Mouse (Mus musculus) MEL (cell line): Measurements from ENCODE around the gene Srsf6. TPM values are rescaled to one million over a fixed set of nuclear protein-coding genes. Genes with fewer than 3 reads are reported as not detected.

Source experiments
- DNase-seq: peaks from one replicate; pipeline ENCODE4 v3.0.0; 2011; ENCODE audit warnings: low read depth, low spot score
- H3K27ac ChIP-seq: 2 replicates; pipeline ENCODE4 v1.5.1; 2012; ENCODE audit warnings: low read depth, mild to moderate bottlenecking, control low read depth, low read length, moderate library complexity; ENCODE audit not compliant: control insufficient read depth
- H3K27me3 ChIP-seq, 2 experiments: fragments of 150-350 bp in 1 of 2; sonication (generic) in 1 of 2; 2 replicates each; pipeline ENCODE4 v1.6.1; 2012; ENCODE audit warnings: low read length in 2 of 2, mild to moderate bottlenecking in 2 of 2, improper control_type of control experiment in 1 of 2, moderate library complexity in 1 of 2; ENCODE audit not compliant: insufficient read depth in 2 of 2, control insufficient read depth in 1 of 2
- H3K36me3 ChIP-seq, 2 experiments: 2 replicates each; pipeline ENCODE4 v1.6.1; 2012 to 2014; ENCODE audit warnings: low read length in 2 of 2, improper control_type of control experiment in 1 of 2, inconsistent platforms in 1 of 2, mild to moderate bottlenecking in 1 of 2; ENCODE audit not compliant: insufficient read depth in 2 of 2, control insufficient read depth in 1 of 2
- H3K4me1 ChIP-seq, 2 experiments: fragments of 150-350 bp in 1 of 2; sonication (generic) in 1 of 2; 2 replicates each; pipeline ENCODE4 v1.6.1; 2012; ENCODE audit warnings: low read length in 2 of 2, improper control_type of control experiment in 1 of 2, mild to moderate bottlenecking in 1 of 2; ENCODE audit not compliant: insufficient read depth in 2 of 2, control insufficient read depth in 1 of 2
- H3K4me3 ChIP-seq, 2 experiments: fragments of 150-350 bp in 1 of 2; sonication (generic) in 1 of 2; 2 replicates each; pipeline ENCODE4 v1.5.1; 2012; ENCODE audit warnings: low read depth in 2 of 2, low read length in 2 of 2, mild to moderate bottlenecking in 2 of 2, moderate library complexity in 2 of 2, control low read depth in 1 of 2, improper control_type of control experiment in 1 of 2; ENCODE audit not compliant: control insufficient read depth in 1 of 2, insufficient read depth in 1 of 2
- H3K79me2 ChIP-seq: 2 replicates; pipeline ENCODE4 v1.6.1; 2012; ENCODE audit warnings: mild to moderate bottlenecking, low read length, moderate library complexity; ENCODE audit not compliant: control insufficient read depth, poor library complexity, insufficient read depth
- H3K9ac ChIP-seq: 2 replicates; pipeline ENCODE4 v1.6.1; 2012; ENCODE audit warnings: low read depth, mild to moderate bottlenecking, control low read depth, low read length, moderate library complexity; ENCODE audit not compliant: control insufficient read depth, poor library complexity, severe bottlenecking
- H3K9me3 ChIP-seq: fragments of 150-350 bp; sonication (generic); replicated peaks from 2 replicates; pipeline ENCODE4 v1.6.1; 2012; ENCODE audit warnings: mild to moderate bottlenecking, low read length, improper control_type of control experiment, moderate library complexity; ENCODE audit not compliant: insufficient read depth
- CHD1 ChIP-seq: IDR thresholded peaks from 2 replicates; pipeline ENCODE4 v1.6.1; 2012; ENCODE audit warnings: low read depth, mild to moderate bottlenecking, inconsistent platforms, low read length, improper control_type of control experiment
- CHD2 ChIP-seq: IDR thresholded peaks from 2 replicates; pipeline ENCODE4 v1.6.1; 2011; ENCODE audit warnings: low read length, improper control_type of control experiment
- CTCF ChIP-seq, 3 experiments: IDR thresholded peaks in 2 of 3; conservative IDR thresholded peaks in 1 of 3; 2 replicates each; pipeline ENCODE4 v1.5.1; 2011 to 2012; ENCODE audit warnings: low read length in 3 of 3, low read depth in 2 of 3, mild to moderate bottlenecking in 2 of 3, improper control_type of control experiment in 1 of 3, inconsistent platforms in 1 of 3, mixed read lengths in 1 of 3, moderate library complexity in 1 of 3; ENCODE audit not compliant: control insufficient read depth in 1 of 3, insufficient read depth in 1 of 3, poor library complexity in 1 of 3, severe bottlenecking in 1 of 3
- E2F4 ChIP-seq: IDR thresholded peaks from 2 replicates; pipeline ENCODE4 v1.6.1; 2011; ENCODE audit warnings: low read depth, low read length, improper control_type of control experiment, borderline replicate concordance
- ELF1 ChIP-seq: IDR thresholded peaks from 2 replicates; pipeline ENCODE4 v1.6.1; 2014; ENCODE audit warnings: low read depth, mild to moderate bottlenecking, inconsistent platforms, low read length, improper control_type of control experiment, moderate library complexity
- EP300 ChIP-seq, 2 experiments: IDR thresholded peaks; 2 replicates each; pipeline ENCODE4 v1.6.1; 2011; ENCODE audit warnings: improper control_type of control experiment in 2 of 2, low read length in 2 of 2, low read depth in 1 of 2, mild to moderate bottlenecking in 1 of 2
- ETS1 ChIP-seq: IDR thresholded peaks from 2 replicates; pipeline ENCODE4 v1.6.1; 2012; ENCODE audit warnings: low read depth, mild to moderate bottlenecking, inconsistent platforms, low read length, improper control_type of control experiment, moderate library complexity
- GABPA ChIP-seq: IDR thresholded peaks from 2 replicates; pipeline ENCODE4 v1.6.1; 2012; ENCODE audit warnings: low read depth, mild to moderate bottlenecking, inconsistent platforms, low read length, improper control_type of control experiment, moderate library complexity
- GATA1 ChIP-seq: IDR thresholded peaks from 2 replicates; pipeline ENCODE4 v1.6.1; 2011; ENCODE audit warnings: low read depth, low read length, improper control_type of control experiment
- MEF2A ChIP-seq: IDR thresholded peaks from 2 replicates; pipeline ENCODE4 v1.6.1; 2014; ENCODE audit warnings: low read depth, mild to moderate bottlenecking, inconsistent platforms, low read length, improper control_type of control experiment; ENCODE audit not compliant: poor library complexity, insufficient replicate concordance, severe bottlenecking; ENCODE audit errors: extremely low read depth
- MXI1 ChIP-seq: IDR thresholded peaks from 2 replicates; pipeline ENCODE4 v1.6.1; 2011; ENCODE audit warnings: mild to moderate bottlenecking, low read depth, low read length, improper control_type of control experiment
- NELFE ChIP-seq: IDR thresholded peaks from 2 replicates; pipeline ENCODE4 v1.6.1; 2011; ENCODE audit warnings: low read depth, low read length, improper control_type of control experiment
- RAD21 ChIP-seq: IDR thresholded peaks from 2 replicates; pipeline ENCODE4 v1.6.1; 2011; ENCODE audit warnings: mild to moderate bottlenecking, low read depth, low read length, improper control_type of control experiment
- SIN3A ChIP-seq: IDR thresholded peaks from 2 replicates; pipeline ENCODE4 v1.6.1; 2012; ENCODE audit warnings: low read length, improper control_type of control experiment, inconsistent platforms
- SMC3 ChIP-seq: IDR thresholded peaks from 2 replicates; pipeline ENCODE4 v1.6.1; 2011; ENCODE audit warnings: low read depth, low read length, improper control_type of control experiment
- TBP ChIP-seq: IDR thresholded peaks from 2 replicates; pipeline ENCODE4 v1.8.0; 2011; ENCODE audit warnings: low read depth, low read length, improper control_type of control experiment
- UBTF ChIP-seq: IDR thresholded peaks from 2 replicates; pipeline ENCODE4 v1.6.1; 2012; ENCODE audit warnings: low read depth, mild to moderate bottlenecking, inconsistent platforms, low read length, improper control_type of control experiment, moderate library complexity, borderline replicate concordance; ENCODE audit not compliant: insufficient read depth
- USF2 ChIP-seq, 2 experiments: IDR thresholded peaks; 2 replicates each; pipeline ENCODE4 v1.6.1; 2011 to 2012; ENCODE audit warnings: improper control_type of control experiment in 2 of 2, low read length in 2 of 2, borderline replicate concordance in 1 of 2, inconsistent platforms in 1 of 2, low read depth in 1 of 2, mild to moderate bottlenecking in 1 of 2; ENCODE audit not compliant: insufficient read depth in 1 of 2
- polyA plus RNA-seq, 2 experiments: library from polyadenylated mRNA; stranded (reverse) in 1 of 2; unstranded in 1 of 2; fragments of >175 nt in 1 of 2; fragments of >200 nt in 1 of 2; gene quantifications; 2 replicates each; pipeline versions ENCODE4 v1.2.1 to v1.2.4; 2012; ENCODE audit warnings: low replicate concordance in 2 of 2, low read depth in 1 of 2; ENCODE audit not compliant: insufficient read length in 2 of 2, insufficient read depth in 1 of 2, missing spikeins in 1 of 2
- total RNA-seq: library from RNA; depleted of rRNA; stranded (reverse); fragments of 300-350 nt; gene quantifications from 2 replicates; pipeline ENCODE4 v1.2.3, GENCODE M21; 2012

The Srsf6 gene
- total and polyA plus RNA-seq, 3 experiments = 69.2 to 284 (median 173) TPM

- TF ChIP-seq SIN3A (no peak), SMC3 (no peak), MXI1 (no peak), USF2 (IDR thresholded peaks at IDR 0.05; ENCODE audit: borderline replicate concordance in 1 of 2, insufficient read depth in 1 of 2, low read depth in 1 of 2, low read length in 2 of 2) (no peak), RAD21 (no peak), UBTF (no peak), ELF1 (no peak)
- Histone ChIP-seq H3K27ac (no peak overlapping the region), H3K4me1 (no peaks in the 10 kb centered on the region), H3K9me3 (no peaks in the 10 kb centered on the region), H3K79me2 (no peaks in the 10 kb centered on the region), H3K9ac (no peak overlapping the region), H3K27me3 (no peaks in the 10 kb centered on the region), H3K4me3 (no peak overlapping the region), H3K36me3 (no peaks in the 10 kb centered on the region)
- DNase-seq = no peak
Measured at GRCm38 (mm10) chr2:162961321-162961720, 30.0 kb downstream of the Srsf6 start.

DNA sequence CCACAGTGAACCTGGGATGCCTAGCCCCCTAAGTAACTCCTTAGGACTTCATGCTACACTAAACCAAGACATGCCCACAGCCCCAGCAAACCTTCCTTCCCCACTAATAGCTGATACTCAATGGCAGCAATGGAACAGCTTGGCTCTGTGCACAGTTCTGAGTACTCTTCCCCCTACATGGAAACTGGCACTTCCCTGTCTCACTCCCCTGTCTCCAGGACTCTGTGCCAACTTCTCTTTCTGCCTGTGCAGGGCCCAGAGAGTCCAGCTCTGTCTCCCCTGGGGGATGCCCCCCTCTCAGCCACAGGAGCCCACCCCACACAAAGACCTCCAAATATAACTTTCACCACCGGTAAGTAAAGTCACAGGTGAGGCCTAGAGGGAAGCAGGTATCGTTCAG, 35.4 kb downstream of the Srsf6 start:
- Histone ChIP-seq H3K36me3 (no peaks in the 10 kb centered on the region), H3K79me2 (no peaks in the 10 kb centered on the region), H3K4me1 (no peaks in the 10 kb centered on the region), H3K9ac (no peak overlapping the region)
- no peak for TF ChIP-seq CHD1
- no peak for TF ChIP-seq E2F4
- TF ChIP-seq NELFE = no peak
- no peak for TF ChIP-seq CHD2
- no peak for TF ChIP-seq SIN3A
- TF ChIP-seq ELF1 = no peak
- TF ChIP-seq USF2 (IDR thresholded peaks at IDR 0.05; ENCODE audit: borderline replicate concordance in 1 of 2, insufficient read depth in 1 of 2, low read depth in 1 of 2, low read length in 2 of 2) = no peak
- TF ChIP-seq EP300 (IDR thresholded peaks at IDR 0.05; ENCODE audit: low read depth in 1 of 2, low read length in 2 of 2) = no peak
- no peak for TF ChIP-seq ETS1
- TF ChIP-seq TBP = no peak
- no peak for TF ChIP-seq CTCF (IDR thresholded peaks at IDR 0.05 in 2 of 3, conservative IDR thresholded peaks at IDR 0.05 in 1 of 3; ENCODE audit: control insufficient read depth in 1 of 3, insufficient read depth in 1 of 3, low read depth in 2 of 3, low read length in 3 of 3, poor library complexity in 1 of 3, severe bottlenecking in 1 of 3)
- TF ChIP-seq GATA1 = no peak
- no peak for TF ChIP-seq MEF2A
- TF ChIP-seq GABPA = no peak
- TF ChIP-seq, all 39 proteins: peak for 0
- DNase-seq = no peak
- H3K4me3 ChIP-seq = no peak overlapping the region
- H3K27ac ChIP-seq = no peak overlapping the region
- no peaks in the 10 kb centered on the region for H3K9me3 ChIP-seq
- H3K27me3 ChIP-seq = no peaks in the 10 kb centered on the region
